Mouse (Mus musculus) small intestine, adult 2 months (tissue): Measurements from ENCODE around the gene Ggcx.

ENCODE experiments used
- CTCF ChIP-seq: fragments of 200-500 bp; IDR thresholded peaks from 2 replicates; pipeline ENCODE4 v1.5.1; 2012; ENCODE audit warnings: low read depth, mild to moderate bottlenecking, control low read depth, inconsistent platforms, low read length, moderate library complexity, mixed read lengths; ENCODE audit not compliant: insufficient replicate concordance, insufficient read length; ENCODE audit errors: extremely low read depth
- POLR2A ChIP-seq: fragments of 200-500 bp; IDR thresholded peaks from 2 replicates; pipeline ENCODE4 v1.6.1; 2012; ENCODE audit warnings: low read depth, mild to moderate bottlenecking, control low read depth, inconsistent platforms, low read length, moderate library complexity

GRCm38 (mm10) chr6:72369557-72369956 lies 44.6 kb upstream of the Ggcx start:
- no peak for TF ChIP-seq POLR2A
- TF ChIP-seq CTCF = no peak
